Mouse (Mus musculus) kidney, adult 8-10 months (tissue): Measurements from ENCODE around the gene Atf3.

Source experiments
- DNase-seq, 2 experiments: peaks; one replicate each; pipeline ENCODE4 v3.0.0; 2022

The Atf3 gene

GRCm38 (mm10) chr1:191140983-191141382 lies 76.9 kb downstream of the Atf3 start:
- DNase-seq = no peak

- no peak for DNase-seq
These were observed 78.9 kb downstream of the Atf3 start for GRCm38 (mm10) chr1:191138874-191139495.

GRCm38 (mm10) chr1:191138436-191138835 lies 79.4 kb downstream of the Atf3 start:
- no peak for DNase-seq

- no peak for DNase-seq
These were observed 82.4 kb downstream of the Atf3 start for GRCm38 (mm10) chr1:191135406-191135805.

- no peak for DNase-seq
These were observed 84.9 kb downstream of the Atf3 start for GRCm38 (mm10) chr1:191132934-191133333.

- DNase-seq = no peak
These were observed 85.6 kb downstream of the Atf3 start for GRCm38 (mm10) chr1:191132240-191132639.

- DNase-seq = no peak
These were observed 86.1 kb downstream of the Atf3 start for GRCm38 (mm10) chr1:191131692-191132091.

GRCm38 (mm10) chr1:191125811-191126638 lies 91.8 kb downstream of the Atf3 start:
- peak; percentile 18 to 59 for DNase-seq

- DNase-seq = no peak
These were observed 93.6 kb downstream of the Atf3 start for GRCm38 (mm10) chr1:191124288-191124687.

- DNase-seq = no peak
These were observed 94.1 kb downstream of the Atf3 start for GRCm38 (mm10) chr1:191123696-191124095.

- no peak for DNase-seq
These were observed 95.1 kb downstream of the Atf3 start for GRCm38 (mm10) chr1:191122744-191123143.
